Mouse (Mus musculus) heart, embryonic 13.5 days (tissue): ENCODE measurements around the gene Yju2. TPM values are rescaled to one million over a fixed set of nuclear protein-coding genes. Genes with fewer than 3 reads are reported as not detected.
A peak's percentile ranks its signal among the peaks of the same experiment; 100 is the strongest.

Source experiments
- ATAC-seq: fragments of 200-750 bp; cut with Nextera tagmentation; 2 replicates; pipeline ENCODE4 v1.8.0; 2017; ENCODE audit warnings: moderate TSS enrichment; ENCODE audit not compliant: insufficient number of reproducible peaks, low FRiP score, low TSS enrichment; ENCODE audit errors: extremely low read depth
- H3K27ac ChIP-seq: fragments of 300-500 bp; sonication (generic); replicated peaks from 2 replicates; pipeline ENCODE4 v1.5.1; 2015; ENCODE audit warnings: moderate library complexity, mild to moderate bottlenecking, inconsistent platforms
- H3K27me3 ChIP-seq: fragments of 300-500 bp; sonication (generic); replicated peaks from 2 replicates; pipeline ENCODE4 v1.6.1; 2015; ENCODE audit warnings: mild to moderate bottlenecking, inconsistent platforms
- H3K36me3 ChIP-seq: fragments of 300-500 bp; sonication (generic); 2 replicates; pipeline ENCODE4 v1.6.1; 2015; ENCODE audit warnings: mild to moderate bottlenecking, inconsistent platforms
- H3K4me1 ChIP-seq: fragments of 300-500 bp; sonication (generic); 2 replicates; pipeline ENCODE4 v1.6.1; 2015; ENCODE audit warnings: inconsistent platforms
- H3K4me2 ChIP-seq: fragments of 300-500 bp; sonication (generic); 2 replicates; pipeline ENCODE4 v1.6.1; 2015; ENCODE audit warnings: inconsistent platforms, mild to moderate bottlenecking, moderate library complexity
- H3K4me3 ChIP-seq: fragments of 300-500 bp; sonication (generic); 2 replicates; pipeline ENCODE4 v1.5.1; 2015; ENCODE audit warnings: moderate library complexity, mild to moderate bottlenecking, inconsistent platforms
- H3K9ac ChIP-seq: fragments of 300-500 bp; sonication (generic); 2 replicates; pipeline ENCODE4 v1.6.1; 2015; ENCODE audit warnings: inconsistent platforms, mild to moderate bottlenecking, moderate library complexity
- H3K9me3 ChIP-seq: fragments of 300-500 bp; sonication (generic); 2 replicates; pipeline ENCODE4 v1.6.1; 2016; ENCODE audit warnings: inconsistent platforms
- WGBS: fragments of 180-500 bp; shearing (Covaris S2); methylation state at CpG from one replicate; pipeline ENCODE4 v1.1.7; 2015; ENCODE audit warnings: mixed read lengths; 5-methylcytosine and 5-hydroxymethylcytosine counted together
- polyA plus RNA-seq: library from polyadenylated mRNA; unstranded; fragments of >200 nt; fragmentation: Nextera tagmentation; extraction: Ambion mirVana; gene quantifications from 2 replicates; pipeline ENCODE4 v1.2.1, GENCODE M21; 2015

Gene Yju2
- polyA plus RNA-seq, 1 experiment from 2014 or later = 18.0 TPM

DNA sequence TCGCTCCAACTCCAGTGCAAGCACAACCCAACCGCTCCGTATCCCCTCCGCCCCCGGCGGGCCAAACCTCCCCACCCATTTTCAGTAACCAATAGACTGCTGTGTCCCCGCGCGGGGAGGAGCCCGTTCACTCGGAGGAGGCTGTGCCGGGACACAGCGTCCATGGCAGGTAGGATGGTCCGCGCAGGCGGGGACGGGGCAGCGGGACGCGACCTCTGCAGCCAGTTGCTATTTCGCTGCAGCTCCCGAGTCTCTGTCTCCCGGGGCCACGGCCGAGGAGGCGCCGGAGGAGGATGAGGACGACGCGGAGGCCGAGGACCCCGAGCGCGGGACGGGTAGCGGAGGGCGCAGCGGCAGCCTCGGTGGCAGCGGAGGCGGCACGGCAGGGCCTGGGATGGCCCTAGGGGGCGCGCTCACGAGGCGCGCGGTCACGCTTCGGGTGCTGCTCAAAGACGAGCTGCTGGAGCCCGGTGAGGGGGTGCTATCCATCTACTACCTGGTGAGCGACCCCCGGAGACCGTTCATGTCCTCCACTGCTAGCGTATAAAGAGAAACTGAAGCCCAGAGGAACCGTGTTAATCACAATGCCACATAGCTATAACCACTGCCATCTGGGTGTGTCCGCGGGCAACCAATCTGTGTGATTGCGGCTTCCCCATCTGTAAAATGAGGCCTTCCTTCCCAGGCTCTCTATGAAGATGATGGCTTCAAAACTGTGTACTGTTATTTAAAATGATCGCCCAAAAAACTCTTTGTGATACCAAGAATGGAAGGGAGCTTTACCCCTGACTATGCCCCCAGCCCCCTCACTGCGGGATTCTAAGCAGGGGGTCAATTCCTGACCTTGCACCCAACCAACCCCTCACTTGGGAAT lies 50.4 kb downstream of the Yju2 start:
- under 1% methylated on average over 58 of the region's 62 CpGs for WGBS
- Histone ChIP-seq H3K36me3 (peaks cover 34% of the 10 kb centered on the region), H3K9me3 (no peaks in the 10 kb centered on the region), H3K4me1 (peaks cover 24% of the 10 kb centered on the region), H3K9ac (peak overlapping the region; percentile 90), H3K4me2 (peak overlapping the region; percentile 99), H3K27ac (peak overlapping the region; percentile 87), H3K27me3 (0 out of 2 replicates have a peak, but pooled peaks cover 11% of the 10 kb centered on the region), H3K4me3 (peak overlapping the region; percentile 83)
- ATAC-seq = peak; percentile 80

- no peak for ATAC-seq
- H3K27ac ChIP-seq = no peak overlapping the region
- 0 out of 2 replicates have a peak, but pooled peaks cover 5% of the 10 kb centered on the region for H3K27me3 ChIP-seq
- peak overlapping the region; percentile 83 for H3K4me3 ChIP-seq
- H3K9me3 ChIP-seq = no peaks in the 10 kb centered on the region
- H3K4me1 ChIP-seq = peaks cover 24% of the 10 kb centered on the region
- 28% methylated on average over 2 of the region's 2 CpGs for WGBS
- H3K36me3 ChIP-seq = peaks cover 39% of the 10 kb centered on the region
- H3K9ac ChIP-seq = peak overlapping the region; percentile 90
- peak overlapping the region; percentile 99 for H3K4me2 ChIP-seq
Observed at GRCm38 (mm10) chr17:56009962-56010240, 51.0 kb downstream of the Yju2 start.

DNA sequence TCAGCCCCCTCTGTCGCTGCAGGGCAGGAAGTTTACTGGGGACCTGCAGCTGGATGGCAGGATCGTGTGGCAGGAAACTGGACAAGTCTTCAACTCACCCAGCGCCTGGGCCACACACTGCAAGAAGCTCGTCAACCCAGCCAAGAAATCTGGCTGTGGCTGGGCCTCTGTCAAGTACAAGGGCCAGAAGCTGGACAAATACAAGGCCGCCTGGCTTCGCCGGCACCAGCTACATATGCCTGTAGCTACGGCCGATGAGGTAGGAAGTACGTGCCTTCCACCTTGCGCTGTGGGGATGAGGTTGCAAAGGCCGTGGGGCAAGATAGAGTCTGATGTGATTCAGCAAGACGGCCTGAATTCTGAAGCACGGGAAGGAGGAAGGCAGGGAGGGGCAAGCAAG lies 51.4 kb downstream of the Yju2 start:
- 0 out of 2 replicates have a peak, but pooled peaks cover 1% of the 10 kb centered on the region for H3K27me3 ChIP-seq
- H3K4me3 ChIP-seq = peak overlapping the region; percentile 83
- peak overlapping the region; percentile 90 for H3K9ac ChIP-seq
- H3K36me3 ChIP-seq = peaks cover 43% of the 10 kb centered on the region
- H3K9me3 ChIP-seq = no peaks in the 10 kb centered on the region
- no peak for ATAC-seq
- H3K27ac ChIP-seq = no peak overlapping the region
- peak overlapping the region; percentile 99 for H3K4me2 ChIP-seq
- peaks cover 24% of the 10 kb centered on the region for H3K4me1 ChIP-seq
- 70% methylated on average over 14 of the region's 14 CpGs for WGBS

DNA sequence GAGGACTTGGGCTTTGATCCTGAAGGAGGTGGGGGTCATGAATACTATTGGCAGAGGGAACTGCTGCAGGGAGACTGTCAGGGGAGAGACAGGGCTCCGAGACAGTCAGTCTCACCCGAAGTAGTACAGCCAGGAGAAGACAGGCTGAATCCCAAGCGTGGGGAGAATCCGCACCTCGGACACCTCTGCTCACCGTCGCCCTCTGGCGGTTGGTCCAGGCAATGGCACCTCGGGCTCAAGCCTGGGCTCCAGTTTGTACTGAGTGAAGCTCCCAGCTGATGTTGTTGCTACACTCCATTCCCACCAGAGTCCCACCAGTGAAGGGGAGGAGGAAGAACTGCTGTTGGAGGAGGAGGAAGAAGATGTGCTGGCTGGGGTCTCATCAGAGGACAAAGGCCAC lies 51.8 kb downstream of the Yju2 start:
- H3K4me1 ChIP-seq = peaks cover 24% of the 10 kb centered on the region
- H3K4me3 ChIP-seq = peak overlapping the region; percentile 83
- H3K4me2 ChIP-seq = peak overlapping the region; percentile 99
- WGBS = 15% methylated on average over 9 of the region's 9 CpGs
- no peak overlapping the region for H3K27ac ChIP-seq
- H3K27me3 ChIP-seq = no peaks in the 10 kb centered on the region
- no peaks in the 10 kb centered on the region for H3K9me3 ChIP-seq
- peaks cover 47% of the 10 kb centered on the region for H3K36me3 ChIP-seq
- no peak for ATAC-seq
- 0 out of 2 replicates have a peak overlapping the region, but pooled peaks have one; percentile 90 for H3K9ac ChIP-seq

DNA sequence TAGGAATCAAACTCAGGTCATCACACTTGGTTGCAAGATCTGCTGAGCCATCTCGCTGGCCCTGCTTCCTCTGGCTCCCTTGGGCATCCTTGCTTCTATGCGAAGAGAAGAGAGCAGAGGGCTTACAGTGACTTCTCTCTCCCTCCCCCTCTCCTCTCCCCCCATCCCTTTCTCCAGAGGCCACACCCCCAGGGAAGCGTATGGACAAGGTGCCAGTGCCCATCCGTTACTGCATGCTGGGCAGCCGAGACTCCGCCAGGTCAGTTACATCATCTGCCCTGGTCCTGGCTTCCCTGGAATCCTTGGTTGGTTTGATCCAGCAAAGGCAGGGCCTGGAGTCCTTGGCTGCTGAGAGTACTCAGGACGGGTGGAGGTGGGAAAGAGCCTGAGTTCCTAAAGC lies 52.5 kb downstream of the Yju2 start:
- Histone ChIP-seq H3K4me1 (peaks cover 24% of the 10 kb centered on the region), H3K9me3 (no peaks in the 10 kb centered on the region), H3K9ac (no peak overlapping the region), H3K4me3 (no peak overlapping the region), H3K27ac (no peak overlapping the region), H3K27me3 (no peaks in the 10 kb centered on the region), H3K36me3 (peaks cover 55% of the 10 kb centered on the region), H3K4me2 (no peak overlapping the region)
- no peak for ATAC-seq
- 80% methylated on average over 7 of the region's 7 CpGs for WGBS

DNA sequence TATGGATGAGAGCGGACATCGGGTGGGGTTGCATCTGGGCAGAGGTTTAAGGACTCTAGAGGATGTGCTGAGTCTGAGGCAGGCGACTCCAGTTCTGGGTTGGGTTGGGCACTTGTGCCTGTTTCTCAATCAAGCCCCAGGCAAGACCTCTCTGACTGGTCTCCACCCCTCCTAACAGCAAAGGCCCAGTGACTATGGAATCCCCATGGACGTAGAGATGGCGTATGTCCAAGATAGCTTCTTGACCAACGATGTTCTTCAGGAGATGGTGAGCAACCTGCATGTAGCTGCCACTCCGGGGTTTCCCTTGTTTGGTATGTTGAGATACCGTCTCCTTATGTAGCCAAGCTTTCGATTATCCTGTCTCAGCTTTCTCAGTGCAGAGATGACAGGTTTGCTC lies 56.4 kb downstream of the Yju2 start:
- 85% methylated on average over 9 of the region's 9 CpGs for WGBS
- Histone ChIP-seq H3K4me2 (no peak overlapping the region), H3K9me3 (no peaks in the 10 kb centered on the region), H3K36me3 (peaks cover 93% of the 10 kb centered on the region), H3K27ac (no peak overlapping the region), H3K9ac (no peak overlapping the region), H3K4me3 (no peak overlapping the region), H3K4me1 (peaks cover 4% of the 10 kb centered on the region), H3K27me3 (no peaks in the 10 kb centered on the region)
- no peak for ATAC-seq

GRCm38 (mm10) chr17:56016382-56016781 lies 57.5 kb downstream of the Yju2 start:
- 86% methylated on average over 8 of the region's 8 CpGs for WGBS
- no peaks in the 10 kb centered on the region for H3K27me3 ChIP-seq
- H3K27ac ChIP-seq = no peak overlapping the region
- no peak overlapping the region for H3K9ac ChIP-seq
- peaks cover 88% of the 10 kb centered on the region for H3K36me3 ChIP-seq
- H3K9me3 ChIP-seq = no peaks in the 10 kb centered on the region
- peaks cover 6% of the 10 kb centered on the region for H3K4me1 ChIP-seq
- no peak overlapping the region for H3K4me3 ChIP-seq
- H3K4me2 ChIP-seq = no peak overlapping the region
- ATAC-seq = no peak

- Histone ChIP-seq H3K9ac (no peak overlapping the region), H3K4me2 (no peak overlapping the region), H3K9me3 (no peaks in the 10 kb centered on the region), H3K4me3 (no peak overlapping the region), H3K4me1 (peaks cover 13% of the 10 kb centered on the region), H3K27me3 (no peaks in the 10 kb centered on the region), H3K27ac (no peak overlapping the region), H3K36me3 (peaks cover 83% of the 10 kb centered on the region)
- no peak for ATAC-seq
- WGBS = 82% methylated on average over 15 of the region's 15 CpGs
Observed at GRCm38 (mm10) chr17:56016793-56017785, 58.2 kb downstream of the Yju2 start.

- H3K9me3 ChIP-seq = no peaks in the 10 kb centered on the region
- H3K36me3 ChIP-seq = peaks cover 84% of the 10 kb centered on the region
- H3K4me3 ChIP-seq = no peak overlapping the region
- 85% methylated on average over 7 of the region's 7 CpGs for WGBS
- no peak overlapping the region for H3K4me2 ChIP-seq
- H3K27me3 ChIP-seq = no peaks in the 10 kb centered on the region
- no peak overlapping the region for H3K27ac ChIP-seq
- H3K9ac ChIP-seq = no peak overlapping the region
- ATAC-seq = no peak
- peaks cover 21% of the 10 kb centered on the region for H3K4me1 ChIP-seq
Observed at GRCm38 (mm10) chr17:56017848-56018247, 58.9 kb downstream of the Yju2 start.
